Mouse (Mus musculus) left cerebral cortex, postnatal 36 days (tissue): ENCODE measurements around the gene Ddb2. TPM values are rescaled to one million over a fixed set of nuclear protein-coding genes. Genes with fewer than 3 reads are reported as not detected.
"Not testable (repeated sequence)": the region's sequence is repeated elsewhere in the genome, so short reads cannot be mapped to it uniquely, and the experiment has no call there.

Experiments
- DNase-seq, 2 experiments: peaks; one replicate each; pipeline ENCODE4 v3.0.0; 2021 to 2022; ENCODE audit warnings: low spot score in 2 of 2, mixed read lengths in 1 of 2
- intact Hi-C: fragments of 180-260 bp; cut with DNase I; formaldehyde crosslinking; loops from one replicate; pipeline ENCODE4 v1.15.1; 2025
- total RNA-seq, 2 experiments: library from RNA; stranded (reverse); gene quantifications; 2 replicates each; pipeline ENCODE4 v1.2.3; 2021

Ddb2 gene
- total RNA-seq, 2 experiments from 2014 or later: 9.6 to 12.2 TPM

GRCm38 (mm10) chr2:91256256-91257125 is 19.7 kb upstream of the Ddb2 start:
- intact Hi-C loops: no loop called here
- DNase-seq: peak; percentile 58 to 73

GRCm38 (mm10) chr2:91255661-91256150 is 18.9 kb upstream of the Ddb2 start, which contains the start of gene Pacsin3:
Pacsin3 (plus strand) TSS chr2:91255954.
- intact Hi-C loops: no loop called here
- peak; percentile 49 to 72 for DNase-seq

DNA sequence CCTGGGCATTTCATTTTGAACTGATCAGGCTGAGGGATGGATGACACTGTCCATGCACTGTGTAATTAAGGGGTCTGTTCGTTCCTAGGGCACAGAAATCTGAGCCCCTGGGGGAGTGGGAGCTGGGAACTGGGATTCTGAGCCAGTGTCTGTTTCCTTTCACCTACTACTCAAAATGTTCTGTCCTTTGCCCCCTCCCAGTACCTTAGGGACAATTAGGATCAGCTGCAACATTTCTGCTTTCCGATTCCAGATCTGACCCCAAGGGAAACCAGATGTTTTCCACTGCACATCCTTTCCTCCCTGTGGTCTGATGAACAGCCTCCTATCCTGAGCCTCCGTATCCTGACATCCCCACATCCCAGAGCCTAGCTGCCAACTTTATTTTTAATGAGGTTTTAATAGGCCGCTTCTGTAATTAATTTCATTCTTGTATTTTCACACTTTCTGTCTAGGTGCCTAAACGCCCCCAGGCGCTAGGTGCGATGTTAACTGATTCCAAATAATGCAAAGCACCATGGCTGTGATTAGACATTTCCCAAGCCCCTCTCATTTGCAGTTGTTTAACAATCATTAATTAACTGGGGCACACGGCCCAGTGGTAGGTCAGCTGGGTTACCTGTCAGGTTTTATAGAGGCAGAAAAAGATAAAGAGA is 18.1 kb upstream of the Ddb2 start:
- no peak for DNase-seq
- intact Hi-C loops: no loop called here

DNA sequence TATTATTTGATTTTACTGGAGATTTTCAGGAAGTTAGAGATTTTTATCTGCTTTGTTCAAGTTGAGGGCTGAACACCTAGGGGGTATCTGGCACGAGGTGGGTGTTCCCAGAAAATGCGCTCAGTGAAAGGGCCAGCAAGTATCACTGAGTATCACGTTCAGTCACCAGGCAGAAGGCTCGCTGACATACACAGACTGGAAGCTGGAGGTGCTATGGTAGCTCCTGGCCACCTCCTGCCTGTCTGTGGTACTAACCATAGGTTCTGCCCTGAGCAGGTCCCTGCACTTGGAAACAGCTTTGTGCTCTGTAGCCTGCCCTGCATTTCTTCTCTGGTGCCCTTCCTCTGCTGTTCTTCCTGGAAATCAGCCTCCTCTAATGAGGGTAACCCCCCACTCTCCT is 15.7 kb upstream of the Ddb2 start:
- no peak for DNase-seq
- intact Hi-C loops: no loop called here

DNA sequence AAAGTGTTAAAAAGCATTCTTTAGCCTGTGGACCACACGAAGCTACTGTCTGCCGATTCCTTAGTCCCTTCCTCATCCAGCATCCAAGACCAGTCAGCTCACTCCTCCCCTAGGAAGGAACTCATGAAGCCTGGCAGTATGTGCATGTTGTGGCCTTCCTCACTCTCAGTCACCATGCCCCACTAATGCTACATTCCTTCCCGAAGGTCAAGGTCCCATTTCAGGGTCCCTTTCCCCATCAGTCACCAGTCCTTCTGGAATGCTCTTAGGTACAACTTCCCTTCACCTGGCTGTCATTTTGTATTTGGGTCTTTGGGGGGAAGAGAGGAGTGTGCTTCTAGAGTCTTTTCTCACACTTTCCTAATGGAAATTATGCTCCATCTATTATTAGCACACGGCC is 15.2 kb upstream of the Ddb2 start:
- intact Hi-C loops: no loop called here
- no peak for DNase-seq

- intact Hi-C loops: no loop called here
- no peak for DNase-seq
Observed at GRCm38 (mm10) chr2:91248366-91248765, 11.6 kb upstream of the Ddb2 start.

DNA sequence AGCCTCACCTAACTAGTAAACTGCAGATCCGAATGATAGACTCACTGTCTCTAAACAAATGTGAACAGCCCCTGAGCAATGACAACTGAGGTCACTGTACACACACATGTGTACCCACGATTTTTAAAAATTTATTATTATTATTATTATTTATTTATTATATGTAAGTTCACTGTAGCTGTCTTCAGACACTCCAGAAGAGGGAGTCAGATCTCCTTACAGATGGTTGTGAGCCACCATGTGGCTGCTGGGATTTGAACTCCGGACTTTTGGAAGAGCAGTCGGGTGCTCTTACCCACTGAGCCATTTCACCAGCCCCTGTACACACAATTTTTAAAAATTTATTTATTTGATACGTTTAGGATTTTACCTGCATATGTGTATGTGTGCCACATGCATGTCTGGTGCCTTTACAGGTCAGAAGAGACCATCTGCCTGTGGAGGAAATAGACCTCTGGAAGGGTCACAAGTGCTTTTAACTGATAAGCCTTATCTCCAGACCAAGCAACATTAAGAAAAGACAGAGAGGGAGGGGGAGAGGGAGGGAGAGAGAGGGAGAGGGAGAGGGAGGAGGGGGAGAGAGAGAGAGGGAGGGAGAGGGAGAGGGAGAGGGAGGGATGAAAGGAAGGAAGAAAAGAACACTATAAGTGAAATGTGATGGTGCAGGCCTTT is 7.9 kb upstream of the Ddb2 start:
- intact Hi-C loops: no loop called here
- DNase-seq: no peak

DNA sequence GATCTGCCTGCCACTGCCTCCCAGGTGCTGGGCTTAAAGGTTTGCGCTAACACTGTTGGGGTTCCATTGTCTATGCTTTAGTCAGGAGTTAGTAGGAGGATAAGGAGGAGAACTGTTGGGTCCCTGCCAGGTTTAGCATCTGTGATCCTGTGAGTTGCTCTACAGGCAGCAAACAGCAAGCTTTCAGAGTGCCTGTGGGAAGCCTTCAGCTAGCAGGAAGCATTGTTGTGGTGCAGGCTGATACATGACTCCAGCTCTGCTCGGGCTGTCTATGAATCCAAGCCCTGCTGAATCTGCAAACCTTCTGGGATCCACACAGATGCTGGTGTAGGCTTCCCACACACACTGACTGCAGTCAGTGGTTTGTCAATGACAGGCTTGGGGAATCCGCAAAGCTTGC is 6.6 kb upstream of the Ddb2 start:
- intact Hi-C loops: no loop called here
- peak; percentile 59 for DNase-seq

GRCm38 (mm10) chr2:91242547-91242946 is 5.8 kb upstream of the Ddb2 start:
- DNase-seq: no peak
- intact Hi-C loops: no loop called here

- intact Hi-C loops: loop anchor here (2.0 to 5.0 kb wide), 2 partner anchors 35 to 55 kb away; partner anchors contain the start of genes Acp2, Madd and Nr1h3
Observed at GRCm38 (mm10) chr2:91237511-91238080, 814 bp upstream of the Ddb2 start.

GRCm38 (mm10) chr2:91229735-91230134 is 7.0 kb downstream of the Ddb2 start:
- peak; percentile 37 to 46 for DNase-seq
- intact Hi-C loops: no loop called here

More at GRCm38 (mm10) chr2:91237511-91238080, 814 bp upstream of the Ddb2 start:
- DNase-seq: not testable (repeated sequence)

GRCm38 (mm10) chr2:91223614-91224013 is 13.2 kb downstream of the Ddb2 start:
- no peak for DNase-seq
- intact Hi-C loops: no loop called here

DNA sequence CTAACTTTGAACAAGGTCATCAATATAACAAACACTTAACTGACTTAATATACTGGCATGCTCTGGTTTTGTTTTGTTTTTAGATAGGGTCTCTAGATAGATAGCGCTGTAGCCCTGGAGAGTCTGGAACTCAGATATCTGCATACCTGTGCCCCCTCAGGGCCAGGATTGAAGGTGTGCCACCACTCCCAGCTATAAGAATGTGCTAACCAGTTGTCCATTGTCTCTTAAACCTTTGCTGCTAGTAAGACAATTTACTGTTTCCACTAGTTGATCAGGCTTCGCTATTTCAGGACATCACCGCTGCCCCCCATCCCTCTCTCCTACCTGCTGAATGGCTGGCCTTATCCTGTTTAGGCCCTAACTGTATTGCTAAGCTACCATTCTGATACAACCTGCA is 16.3 kb downstream of the Ddb2 start:
- no peak for DNase-seq
- intact Hi-C loops: no loop called here

- DNase-seq: no peak
- intact Hi-C loops: loop anchor here (2.0 kb wide), 1 partner anchor 14 kb away; the partner anchor contains the start of genes Acp2 and Nr1h3
Observed at GRCm38 (mm10) chr2:91217032-91217431, 19.8 kb downstream of the Ddb2 start.

DNA sequence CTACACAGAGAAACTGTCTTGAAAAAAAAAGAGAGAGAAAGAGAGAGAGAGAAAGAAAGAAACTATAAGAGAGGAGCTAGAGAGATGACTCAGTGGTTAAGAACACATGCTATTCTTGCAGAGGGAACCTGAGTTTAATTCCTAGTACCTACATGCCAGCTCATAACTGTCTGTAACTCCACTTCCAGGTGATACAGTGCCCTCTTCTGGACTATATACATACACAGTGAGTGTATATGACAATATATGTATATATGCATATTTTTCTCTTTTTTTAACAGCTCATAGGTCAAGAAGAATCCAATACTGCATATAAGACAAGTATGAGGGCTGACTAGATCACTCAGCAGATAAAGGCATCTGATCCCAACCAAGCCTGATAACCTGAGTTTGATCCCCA is 23.5 kb downstream of the Ddb2 start:
- no peak for DNase-seq
- intact Hi-C loops: no loop called here

DNA sequence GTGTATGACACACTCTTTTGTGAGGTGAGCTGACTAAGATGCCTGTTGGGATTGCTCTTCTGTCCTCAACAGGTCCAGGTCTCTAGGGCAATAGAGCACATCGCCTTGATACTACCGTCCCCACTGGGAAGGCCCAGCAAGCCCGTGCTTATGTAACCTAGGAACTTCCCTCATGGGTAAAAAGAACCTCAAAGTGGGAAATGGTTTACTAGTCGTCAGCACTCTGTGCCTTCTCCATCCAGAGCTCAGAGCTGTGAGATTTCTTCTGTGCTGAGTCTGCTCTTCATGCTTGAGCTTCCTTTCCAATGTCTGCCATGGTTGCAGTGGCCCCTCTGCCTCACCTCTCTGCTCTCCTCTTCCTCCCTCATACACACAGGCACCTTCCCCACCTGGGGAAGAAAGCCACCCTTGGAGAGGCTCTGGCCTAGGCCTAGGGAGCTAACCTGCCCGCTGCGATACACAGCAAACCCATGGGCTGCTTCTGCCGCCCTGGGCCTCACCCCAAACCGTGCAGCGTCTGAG is 30.5 kb downstream of the Ddb2 start:
- no peak for DNase-seq
- intact Hi-C loops: no loop called here

- intact Hi-C loops: loop anchor here (2.0 to 5.0 kb wide), 3 partner anchors 14 to 34 kb away; partner anchors contain the start of gene Ddb2
- no peak for DNase-seq
Observed at GRCm38 (mm10) chr2:91202972-91203656, 33.7 kb downstream of the Ddb2 start.

GRCm38 (mm10) chr2:91202222-91202971 is 34.4 kb downstream of the Ddb2 start, which contains the start of the genes Nr1h3 and Acp2:
Nr1h3 (minus strand) TSS chr2:91202834.
Acp2 (plus strand) TSS chr2:91202885.
- intact Hi-C loops: loop anchor here (2.0 to 5.0 kb wide), 3 partner anchors 14 to 35 kb away; partner anchors contain the start of gene Ddb2
- DNase-seq: peak; percentile 96 to 98
